ENCODE assay signal across 9 mouse cellular contexts in the genomic region with DNA sequence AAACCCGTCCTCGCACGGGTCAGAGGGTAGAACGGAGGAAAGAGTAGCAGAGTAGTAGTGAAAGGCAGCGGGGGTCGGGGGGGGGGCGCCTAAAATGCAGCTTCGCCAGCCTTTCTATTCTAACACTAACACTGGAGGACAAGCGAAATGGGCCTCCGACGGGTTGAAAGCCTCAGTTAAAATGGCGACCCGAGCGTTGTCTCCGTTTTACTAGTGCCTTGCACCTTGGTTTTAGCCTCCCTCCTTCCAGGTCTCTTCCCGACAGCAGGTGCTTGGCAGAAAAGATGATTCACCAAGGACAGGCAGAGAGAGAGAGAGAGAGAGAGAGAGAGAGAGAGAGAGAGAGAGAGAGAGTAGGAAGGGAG. TPM values are rescaled to one million over a fixed set of nuclear protein-coding genes. Genes with fewer than 3 reads are reported as not detected.
DNase-seq lines count a peak whose midpoint lies in the region; ATAC-seq and TF ChIP-seq lines count a peak whose summit lies in the region.
"Had no signal": no experiment of that assay in that cellular context is flagged by ENCODE, and none has a peak within 500 bp of the region (broad histone marks: within the 10 kb centered on the region; RNA-seq: fewer than 3 reads in every experiment).

No protein-coding gene starts in this region.

- no peak for ATAC-seq in embryonic facial prominence, embryonic 14.5 days (ENCODE audit: low read depth)
- no peak for ATAC-seq in liver, embryonic 16.5 days (ENCODE audit: low read depth)
- ATAC-seq in activated CD4-positive, CD25-positive, alpha-beta regulatory T cell, adult 4 months = no peak
- no peak for ATAC-seq in monocyte, adult 5-6 weeks (replicated peaks; ENCODE audit: insufficient number of reproducible peaks, low FRiP score, low TSS enrichment, poor library complexity, severe bottlenecking)

- H3K36me3 ChIP-seq in E14TG2a.4 (ENCODE audit: insufficient read depth, low read length) = no peaks in the 10 kb centered on the region
- no peaks in the 10 kb centered on the region for H3K36me3 ChIP-seq in embryonic facial prominence, embryonic 14.5 days (ENCODE audit: control insufficient read depth, insufficient read depth, low read length)
- no peaks in the 10 kb centered on the region for H3K36me3 ChIP-seq in liver, embryonic 16.5 days (ENCODE audit: control insufficient read depth, insufficient read depth)

- H3K4me1 ChIP-seq in E14TG2a.4 (replicated peaks; ENCODE audit: low read depth, low read length) = peaks cover 81% of the 10 kb centered on the region
- 0 out of 2 replicates have a peak, but pooled peaks cover 9% of the 10 kb centered on the region for H3K4me1 ChIP-seq in embryonic facial prominence, embryonic 14.5 days (ENCODE audit: control insufficient read depth, insufficient read depth, low read length)
- H3K4me1 ChIP-seq in liver, embryonic 16.5 days (ENCODE audit: control insufficient read depth, low read depth, low read length) = peaks cover 10% of the 10 kb centered on the region

- peaks cover 86% of the 10 kb centered on the region for H3K27me3 ChIP-seq in E14TG2a.4 (ENCODE audit: insufficient read depth, low read length)
- H3K27me3 ChIP-seq in embryonic facial prominence, embryonic 14.5 days (replicated peaks; ENCODE audit: control insufficient read depth, insufficient read depth, low read length) = peaks cover 100% of the 10 kb centered on the region
- peaks cover 100% of the 10 kb centered on the region for H3K27me3 ChIP-seq in liver, embryonic 16.5 days (ENCODE audit: control insufficient read depth, insufficient read depth, low read depth, low read length)

- WGBS in embryonic facial prominence, embryonic 14.5 days = 1% methylated on average over 15 of the region's 16 CpGs
- WGBS in liver, embryonic 16.5 days (ENCODE audit: insufficient replicate concordance) = 1% methylated on average over 16 of the region's 16 CpGs

- H3K4me3 ChIP-seq in E14TG2a.4 (replicated peaks; ENCODE audit: low read length) = peak overlapping the region; percentile 26; the same call in 1 of the 2 replicates
- 0 out of 2 replicates have a peak overlapping the region, but pooled peaks have one; percentile 2 for H3K4me3 ChIP-seq in embryonic facial prominence, embryonic 14.5 days (ENCODE audit: low read depth, low read length)
- no peak overlapping the region for H3K4me3 ChIP-seq in liver, embryonic 16.5 days (ENCODE audit: low read depth, low read length)

- no peak overlapping the region for H3K9ac ChIP-seq in embryonic facial prominence, embryonic 14.5 days (ENCODE audit: low read depth, low read length)
- no peak overlapping the region for H3K9ac ChIP-seq in liver, embryonic 16.5 days (ENCODE audit: low read depth, low read length)

- H3K27ac ChIP-seq in embryonic facial prominence, embryonic 14.5 days (replicated peaks; ENCODE audit: low read depth, low read length) = no peak overlapping the region
- H3K27ac ChIP-seq in liver, embryonic 16.5 days (ENCODE audit: low read length) = no peak overlapping the region

- TF ChIP-seq CTCF in E14TG2a.4 (conservative IDR thresholded peaks at IDR 0.05; ENCODE audit: low read length) = no peak

- DNase-seq in embryo, embryonic 10.5 days (ENCODE audit: low spot score) = peak; percentile 64
- no peak for DNase-seq in embryo, embryonic 10 days (ENCODE audit: low spot score)
- DNase-seq in embryonic facial prominence, embryonic 14.5 days (ENCODE audit: low spot score) = no peak
- no peak for DNase-seq in gastrocnemius, postnatal 4 days (ENCODE audit: low spot score in 2 of 2)

- no peaks in the 10 kb centered on the region for H3K9me3 ChIP-seq in E14TG2a.4 (ENCODE audit: low read length)
- no peaks in the 10 kb centered on the region for H3K9me3 ChIP-seq in embryonic facial prominence, embryonic 14.5 days (ENCODE audit: control insufficient read depth, low read length)
- H3K9me3 ChIP-seq in liver, embryonic 16.5 days (replicated peaks; ENCODE audit: control insufficient read depth, low read length) = no peaks in the 10 kb centered on the region

- H3K4me2 ChIP-seq in embryonic facial prominence, embryonic 14.5 days (ENCODE audit: low read depth, low read length) = peak overlapping the region; percentile 2; the same call in 1 of the 2 replicates
- H3K4me2 ChIP-seq in liver, embryonic 16.5 days (ENCODE audit: low read depth, low read length) = peak overlapping the region; percentile 4; the same call in 1 of the 2 replicates

RNA-seq across cellular contexts. Expression of a gene that starts 3.9 kb away (rescaled TPM):
- polyA plus RNA-seq in embryonic facial prominence, embryonic 14.5 days (2014; fragmentation: Nextera tagmentation; extraction: Ambion mirVana) = 1.8 and 2.6 TPM in 2 replicates
- polyA plus RNA-seq in liver, embryonic 16.5 days (2015; fragmentation: Nextera tagmentation; extraction: Ambion mirVana) = 0.04 and 0.08 TPM in 2 replicates
- not detected for total RNA-seq in gastrocnemius, postnatal 4 days (2021)
- polyA plus RNA-seq in activated CD4-positive, CD25-positive, alpha-beta regulatory T cell, adult 4 months (2017; shearing (Covaris generic)) = under 1 TPM in 1 of 2 experiments, not detected in 1; 0.30 TPM
- not detected in 3 replicates for total RNA-seq in monocyte, adult 5-6 weeks (2017)
- total RNA-seq: hematopoietic stem cell, adult 5-6 weeks had no signal
